Mouse (Mus musculus) left cerebral cortex, postnatal 10 days (tissue): ENCODE results near the gene Maml3. TPM values are rescaled to one million over a fixed set of nuclear protein-coding genes. Genes with fewer than 3 reads are reported as not detected.

Experiments
- DNase-seq, 2 experiments: peaks; one replicate each; pipeline ENCODE4 v3.0.0; 2021 to 2022; ENCODE audit warnings: low spot score in 2 of 2, mixed read lengths in 1 of 2; ENCODE audit errors: extremely low spot score in 1 of 2
- intact Hi-C: fragments of 180-260 bp; cut with DNase I; formaldehyde crosslinking; loops from one replicate; pipeline ENCODE4 v1.15.1; 2025
- total RNA-seq, 2 experiments: library from RNA; stranded (reverse); gene quantifications; 2 replicates each; pipeline ENCODE4 v1.2.3; 2021

The Maml3 gene
- total RNA-seq, 2 experiments from 2014 or later: 7.2 to 7.8 TPM

DNA sequence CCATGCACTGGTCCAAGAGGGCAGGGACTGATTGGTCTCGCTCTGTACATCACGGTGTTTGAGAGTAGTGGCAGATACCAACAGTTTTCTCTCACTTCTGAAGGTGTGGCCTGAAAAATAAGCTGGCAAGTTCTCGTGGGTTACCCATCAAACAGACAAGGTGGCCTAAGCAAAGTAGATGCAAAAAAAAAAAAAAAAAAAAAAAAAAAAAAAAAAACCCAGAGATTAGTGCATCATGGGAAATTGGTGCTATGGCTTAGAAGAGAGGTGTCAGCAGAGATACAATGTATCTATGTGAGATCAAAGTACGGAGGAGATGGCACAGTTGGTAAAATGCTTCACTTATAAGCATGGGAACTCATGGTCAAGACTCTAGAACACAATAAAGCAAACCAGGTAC, 229.2 kb downstream of the Maml3 start:
- DNase-seq: no peak
- intact Hi-C loops: loop anchor here (10.0 kb wide), 1 partner anchor 319 kb away; no protein-coding TSS in a partner anchor

DNA sequence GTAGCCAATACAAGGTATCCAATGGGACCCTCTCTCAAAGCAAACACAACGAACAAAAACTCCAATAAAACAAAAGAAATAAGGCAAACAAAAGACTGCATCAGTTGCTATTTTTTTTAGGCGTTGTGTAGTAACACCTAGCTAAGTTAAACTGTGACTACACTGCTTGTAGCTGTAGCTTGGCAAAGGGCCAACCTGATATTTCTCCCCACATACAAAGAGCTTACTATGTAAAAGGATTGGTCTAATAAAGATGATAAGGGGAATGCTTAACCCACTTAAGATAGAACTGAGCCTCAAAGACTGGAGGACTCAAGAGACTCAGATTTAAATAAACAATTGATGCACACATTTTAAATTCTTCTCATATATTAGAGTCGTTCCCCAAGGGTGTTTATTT, 230.6 kb downstream of the Maml3 start:
- DNase-seq: no peak
- intact Hi-C loops: loop anchor here (10.0 kb wide), 1 partner anchor 321 kb away; no protein-coding TSS in a partner anchor

DNA sequence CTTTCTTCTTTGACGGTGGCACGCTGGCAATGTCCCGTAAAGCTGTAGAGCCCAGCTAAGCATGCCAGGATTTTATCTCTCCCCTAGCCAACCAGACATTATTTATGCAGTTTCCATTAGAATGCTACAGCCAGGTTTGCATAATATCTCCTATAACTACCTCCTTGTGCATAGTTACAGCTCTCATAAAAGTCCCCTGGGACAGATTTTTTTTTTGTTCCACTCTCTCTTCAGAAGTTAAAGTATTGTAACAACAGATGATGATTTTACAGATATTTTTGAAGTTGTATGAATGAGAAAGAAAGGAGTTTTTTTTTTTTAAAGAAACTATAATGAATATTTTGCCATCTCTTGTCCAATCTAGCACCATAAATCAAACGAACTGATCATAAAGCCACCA, 232.1 kb downstream of the Maml3 start:
- intact Hi-C loops: loop anchor here (10.0 kb wide), 1 partner anchor 322 kb away; no protein-coding TSS in a partner anchor

DNA sequence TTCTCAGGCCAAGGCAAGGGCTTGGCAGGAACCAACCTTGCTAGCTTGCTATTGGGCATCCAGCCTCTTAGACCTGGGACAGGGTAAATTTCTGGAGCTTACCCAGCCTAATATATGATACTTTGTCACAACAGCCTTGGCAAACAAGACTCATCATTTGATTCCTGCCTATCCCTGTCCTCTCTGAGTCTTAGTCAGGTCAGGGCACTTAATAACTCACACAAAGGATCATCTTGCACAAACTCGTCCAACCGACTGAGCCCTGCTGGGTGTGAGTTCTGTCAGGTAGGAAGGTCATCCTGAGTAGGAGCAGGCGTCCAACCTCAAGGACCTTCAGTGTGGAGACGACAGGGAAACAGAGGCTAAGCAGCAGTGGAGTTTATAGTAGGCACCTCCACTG, 233.5 kb downstream of the Maml3 start:
- DNase-seq: no peak
- intact Hi-C loops: loop anchor here (10.0 kb wide), 1 partner anchor 323 kb away; no protein-coding TSS in a partner anchor

More for the DNA sequence above, 232.1 kb downstream of the Maml3 start:
- no peak for DNase-seq

GRCm38 (mm10) chr3:51869980-51870379, 234.9 kb downstream of the Maml3 start:
- intact Hi-C loops: loop anchor here (10.0 kb wide), 1 partner anchor 325 kb away; no protein-coding TSS in a partner anchor
- peak in 1 of 2 experiments; percentile 52 for DNase-seq

GRCm38 (mm10) chr3:51868857-51869256, 236.0 kb downstream of the Maml3 start:
- intact Hi-C loops: no loop called here
- DNase-seq: no peak

- intact Hi-C loops: no loop called here
- DNase-seq: no peak
These were observed 238.4 kb downstream of the Maml3 start for GRCm38 (mm10) chr3:51866446-51866845.

DNA sequence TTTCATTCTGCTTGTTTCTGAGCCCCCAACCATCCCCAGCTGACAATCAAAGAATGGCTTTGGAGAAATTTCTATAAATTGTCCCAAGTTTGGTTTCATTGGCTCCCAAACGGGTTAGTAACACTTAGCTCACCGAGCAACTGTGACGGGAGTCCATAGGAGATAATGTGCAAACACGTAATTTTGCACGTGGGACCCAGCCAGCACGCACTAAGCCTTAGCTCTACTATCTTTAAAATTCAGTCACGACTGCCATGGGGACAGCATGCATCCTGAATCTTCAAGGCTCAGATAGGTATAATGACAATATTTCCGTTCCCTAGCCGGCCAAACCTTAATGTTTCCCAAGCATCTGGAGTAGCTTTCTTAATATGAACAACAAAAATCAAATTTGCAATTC, 243.2 kb downstream of the Maml3 start:
- intact Hi-C loops: no loop called here
- DNase-seq: no peak

GRCm38 (mm10) chr3:51860458-51860857, 244.4 kb downstream of the Maml3 start:
- intact Hi-C loops: no loop called here
- DNase-seq: no peak

GRCm38 (mm10) chr3:51859208-51859607, 245.7 kb downstream of the Maml3 start:
- DNase-seq: no peak
- intact Hi-C loops: no loop called here

DNA sequence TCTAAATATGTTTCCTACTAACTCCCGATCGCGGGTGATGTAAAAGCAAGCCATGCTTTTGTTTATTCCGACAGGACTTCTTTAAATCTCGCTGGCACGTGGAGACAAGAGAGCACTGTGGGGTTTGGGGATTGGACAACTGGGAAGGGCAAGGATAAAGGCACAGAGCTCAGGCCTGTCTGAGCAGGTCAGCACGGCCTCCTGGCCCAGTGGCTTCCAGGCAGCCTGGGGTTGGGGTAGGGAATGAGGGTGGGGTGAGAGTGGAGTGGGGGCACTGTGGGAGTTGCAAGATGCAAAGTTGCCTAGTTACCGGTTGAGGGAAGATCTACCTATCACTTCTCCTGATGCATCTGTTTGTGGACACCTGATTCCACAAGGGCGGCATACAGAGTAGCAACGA, 250.7 kb downstream of the Maml3 start:
- intact Hi-C loops: no loop called here
- no peak for DNase-seq

GRCm38 (mm10) chr3:51853610-51854009, 251.3 kb downstream of the Maml3 start:
- no peak for DNase-seq
- intact Hi-C loops: no loop called here

DNA sequence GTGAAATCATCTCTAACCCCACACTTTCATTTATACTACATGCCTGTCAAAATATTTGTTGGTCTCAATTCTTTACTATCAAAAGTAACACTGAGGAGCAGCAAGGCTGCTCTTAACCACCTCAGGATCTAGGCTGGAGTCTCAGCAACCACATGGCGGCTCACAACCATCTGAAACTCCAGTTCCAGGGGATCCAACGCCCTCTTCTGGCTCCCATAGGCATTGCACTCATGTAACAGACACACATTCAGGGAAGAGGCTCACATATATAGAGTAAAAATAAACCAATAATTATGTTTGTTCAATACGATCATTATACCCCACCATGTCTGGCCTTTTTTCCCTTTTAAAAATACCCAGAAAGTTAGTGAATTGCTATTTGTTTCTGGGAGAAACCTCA, 252.2 kb downstream of the Maml3 start:
- intact Hi-C loops: no loop called here
- no peak for DNase-seq

- DNase-seq: no peak
- intact Hi-C loops: no loop called here
These were observed 253.3 kb downstream of the Maml3 start for GRCm38 (mm10) chr3:51851596-51851995.

GRCm38 (mm10) chr3:51849462-51849861, 255.4 kb downstream of the Maml3 start:
- intact Hi-C loops: no loop called here

DNA sequence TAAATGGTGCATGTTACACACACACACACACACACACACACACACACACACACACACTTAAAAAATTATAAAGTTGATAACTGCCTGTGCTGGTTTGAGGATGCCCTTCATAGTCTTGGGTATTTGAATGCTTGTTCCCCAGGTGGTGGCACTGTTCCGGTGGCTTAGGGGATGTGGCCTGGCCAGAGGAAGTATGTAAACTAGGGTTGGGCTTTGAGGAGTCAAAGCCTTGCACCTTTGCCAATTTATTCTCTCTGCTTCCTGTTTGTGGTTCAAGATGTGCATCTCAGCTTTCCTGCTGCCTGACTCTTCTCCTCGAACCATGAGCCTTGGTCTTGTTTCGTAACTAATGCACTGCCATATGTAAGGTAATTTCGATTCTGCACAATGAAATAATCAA, 257.6 kb downstream of the Maml3 start:
- DNase-seq: no peak
- intact Hi-C loops: no loop called here

More at GRCm38 (mm10) chr3:51849462-51849861, 255.4 kb downstream of the Maml3 start:
- no peak for DNase-seq

DNA sequence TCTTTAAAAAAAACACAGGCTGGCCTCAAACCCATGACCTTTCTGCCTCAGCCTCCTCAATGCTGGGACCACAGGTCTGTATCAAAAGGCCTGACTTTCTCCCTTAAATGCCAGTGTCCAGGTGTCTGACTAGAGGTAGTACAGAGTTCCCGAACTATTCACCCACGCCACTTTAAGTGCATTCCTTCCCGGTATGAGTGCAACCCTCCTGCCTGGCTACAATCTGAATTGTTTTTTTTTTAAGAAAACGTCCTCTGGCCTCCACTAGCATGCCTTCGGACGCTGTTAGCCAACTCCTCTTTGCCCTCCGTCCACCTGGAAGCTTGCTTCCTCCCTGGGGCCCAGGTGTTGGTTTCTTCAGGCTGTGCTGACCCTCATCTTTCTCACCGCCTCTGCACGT, 260.6 kb downstream of the Maml3 start:
- intact Hi-C loops: no loop called here
- DNase-seq: no peak

GRCm38 (mm10) chr3:51842140-51842539, 262.7 kb downstream of the Maml3 start:
- intact Hi-C loops: no loop called here
- no peak for DNase-seq

- no peak for DNase-seq
- intact Hi-C loops: no loop called here
These were observed 263.3 kb downstream of the Maml3 start for GRCm38 (mm10) chr3:51841598-51841997.

DNA sequence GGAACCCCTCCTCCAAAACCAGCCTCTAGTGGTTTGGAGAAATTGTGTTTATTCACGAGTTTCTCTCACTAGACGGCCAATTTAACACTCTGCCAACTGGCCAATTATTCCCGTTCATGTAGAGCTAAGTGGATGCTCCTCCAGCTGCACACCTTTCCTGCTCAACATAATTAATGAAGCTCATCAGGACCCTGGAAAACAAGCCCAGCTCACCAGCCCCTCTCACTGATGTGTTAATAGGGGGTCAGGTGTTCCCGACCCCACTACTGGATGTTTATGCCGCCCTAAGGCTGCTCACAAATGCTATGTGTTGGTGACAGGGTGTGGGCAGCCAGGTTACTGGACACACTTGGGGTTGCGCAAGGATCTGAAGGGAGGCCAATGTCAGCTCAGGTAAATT, 263.7 kb downstream of the Maml3 start:
- intact Hi-C loops: no loop called here
- no peak for DNase-seq

- intact Hi-C loops: no loop called here
- no peak for DNase-seq
These were observed 264.6 kb downstream of the Maml3 start for GRCm38 (mm10) chr3:51840095-51840805.
